Mouse (Mus musculus) forebrain, embryonic 16.5 days (tissue): ENCODE data around the gene Slc27a4. TPM values are rescaled to one million over a fixed set of nuclear protein-coding genes. Genes with fewer than 3 reads are reported as not detected.
"Not testable (repeated sequence)": the region's sequence is repeated elsewhere in the genome, so short reads cannot be mapped to it uniquely, and the experiment has no call there.

Experiments
- ATAC-seq: fragments of 200-750 bp; cut with Nextera tagmentation; 2 replicates; pipeline ENCODE4 v1.8.0; 2017; ENCODE audit warnings: mild to moderate bottlenecking, moderate library complexity
- H3K27ac ChIP-seq: fragments of 300-500 bp; sonication (generic); 2 replicates; pipeline ENCODE4 v1.5.1; 2014; ENCODE audit warnings: low read length, control low read depth
- H3K27me3 ChIP-seq: fragments of 300-500 bp; sonication (generic); replicated peaks from 2 replicates; pipeline ENCODE4 v1.6.1; 2014; ENCODE audit warnings: low read length; ENCODE audit not compliant: control insufficient read depth, insufficient read depth
- H3K36me3 ChIP-seq: fragments of 300-500 bp; sonication (generic); 2 replicates; pipeline ENCODE4 v1.6.1; 2014; ENCODE audit not compliant: control insufficient read depth, insufficient read depth
- H3K4me1 ChIP-seq: fragments of 300-500 bp; sonication (generic); replicated peaks from 2 replicates; pipeline ENCODE4 v1.6.1; 2014; ENCODE audit warnings: low read length; ENCODE audit not compliant: control insufficient read depth, insufficient read depth
- H3K4me2 ChIP-seq: fragments of 300-500 bp; sonication (generic); 2 replicates; pipeline ENCODE4 v1.6.1; 2014; ENCODE audit warnings: mild to moderate bottlenecking, low read length, control low read depth
- H3K4me3 ChIP-seq: fragments of 300-500 bp; sonication (generic); replicated peaks from 2 replicates; pipeline ENCODE4 v1.5.1; 2014; ENCODE audit warnings: mild to moderate bottlenecking, low read length, control low read depth
- H3K9ac ChIP-seq: fragments of 300-500 bp; sonication (generic); replicated peaks from 2 replicates; pipeline ENCODE4 v1.6.1; 2014; ENCODE audit warnings: low read depth, low read length, control low read depth
- H3K9me3 ChIP-seq: fragments of 300-500 bp; sonication (generic); 2 replicates; pipeline ENCODE4 v1.6.1; 2016; ENCODE audit warnings: low read length; ENCODE audit not compliant: control insufficient read depth
- WGBS: fragments of 180-500 bp; shearing (Covaris S2); extraction: QIAGEN DNeasy Blood & Tissue Kit; methylation state at CpG from one replicate; pipeline ENCODE4 v1.1.7; 2014; 5-methylcytosine and 5-hydroxymethylcytosine counted together
- polyA plus RNA-seq: library from polyadenylated mRNA; unstranded; fragments of >200 nt; fragmentation: Nextera tagmentation; extraction: Ambion mirVana; gene quantifications from 2 replicates; pipeline ENCODE4 v1.2.1, GENCODE M21; 2015

The Slc27a4 gene
- polyA plus RNA-seq = 28.3 and 33.7 TPM in 2 replicates

DNA sequence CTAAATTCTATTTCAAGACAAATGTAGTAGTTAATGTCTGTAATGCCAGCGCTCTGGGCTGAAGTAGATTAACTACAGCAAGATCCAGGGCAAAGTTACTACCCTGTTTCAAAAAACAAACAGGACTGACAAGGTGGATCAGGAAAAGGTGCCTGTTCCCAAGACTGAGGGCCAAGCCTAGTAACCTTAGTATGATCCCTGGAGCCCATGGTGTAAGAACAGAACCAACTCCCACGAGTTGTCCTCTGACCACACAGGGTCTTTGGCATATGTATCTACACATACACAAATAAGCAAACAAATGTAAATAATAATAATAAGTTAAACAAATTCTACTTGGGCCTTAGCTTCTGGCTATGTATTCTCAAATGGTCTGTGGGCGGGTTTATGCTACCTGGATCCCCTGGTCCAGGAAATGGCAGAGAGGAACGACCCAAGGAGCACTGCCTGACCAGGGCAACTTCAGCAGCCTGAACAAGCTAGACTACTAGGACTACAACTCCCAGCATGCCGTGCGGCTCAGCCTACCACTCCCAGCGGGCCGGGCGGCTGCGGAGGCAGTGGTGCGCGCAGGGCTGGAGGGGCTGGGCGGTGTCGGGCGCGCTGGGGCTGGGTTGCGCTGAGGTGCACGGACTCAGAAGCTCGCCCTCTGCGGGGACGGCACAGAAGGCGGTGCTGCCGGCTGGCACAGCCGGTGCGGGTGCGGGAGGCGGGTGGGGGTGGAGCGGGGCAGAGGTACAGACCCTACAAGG, at the start of gene Slc27a4:
Gene Slc27a4, plus strand, starts transcription at position 560 of the 752 bp plus-strand sequence.
- no peaks in the 10 kb centered on the region for H3K27me3 ChIP-seq
- peak; percentile 100 for ATAC-seq
- 5% methylated on average over 27 of the region's 28 CpGs for WGBS
- H3K36me3 ChIP-seq = peaks cover 16% of the 10 kb centered on the region; the same call in 1 of the 2 replicates
- H3K4me2 ChIP-seq = peak within 1 kb of the TSS; percentile 71
- peak within 1 kb of the TSS; percentile 92 for H3K27ac ChIP-seq
- H3K4me3 ChIP-seq = peak within 1 kb of the TSS; percentile 80
- H3K9me3 ChIP-seq = no peaks in the 10 kb centered on the region
- H3K4me1 ChIP-seq = peaks cover 15% of the 10 kb centered on the region
- peak within 1 kb of the TSS; percentile 90 for H3K9ac ChIP-seq

DNA sequence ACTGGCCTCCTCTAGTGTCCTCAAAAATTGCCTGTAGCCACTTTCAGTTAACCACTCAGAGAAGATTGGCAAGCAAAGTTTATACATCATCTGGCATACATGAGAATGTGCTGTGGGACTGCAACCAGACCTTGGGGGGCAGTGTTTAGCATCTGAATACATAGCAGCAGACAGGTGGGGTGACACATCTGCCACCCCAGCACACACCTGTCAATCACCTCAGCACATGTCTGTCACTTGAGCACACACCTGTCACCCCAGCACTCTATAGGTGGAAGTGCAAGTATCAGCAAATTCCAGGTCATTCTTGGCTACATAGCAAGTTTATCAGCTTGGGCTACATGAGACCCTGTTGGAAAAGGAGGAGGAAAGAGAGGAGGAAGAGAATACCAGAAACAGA, 46.7 kb upstream of the Slc27a4 start:
- Histone ChIP-seq H3K9ac (no peak overlapping the region), H3K27me3 (peaks cover 24% of the 10 kb centered on the region), H3K9me3 (no peaks in the 10 kb centered on the region), H3K36me3 (no peaks in the 10 kb centered on the region), H3K27ac (no peak overlapping the region), H3K4me3 (no peak overlapping the region), H3K4me1 (0 out of 2 replicates have a peak, but pooled peaks cover 3% of the 10 kb centered on the region), H3K4me2 (no peak overlapping the region)
- ATAC-seq = no peak

DNA sequence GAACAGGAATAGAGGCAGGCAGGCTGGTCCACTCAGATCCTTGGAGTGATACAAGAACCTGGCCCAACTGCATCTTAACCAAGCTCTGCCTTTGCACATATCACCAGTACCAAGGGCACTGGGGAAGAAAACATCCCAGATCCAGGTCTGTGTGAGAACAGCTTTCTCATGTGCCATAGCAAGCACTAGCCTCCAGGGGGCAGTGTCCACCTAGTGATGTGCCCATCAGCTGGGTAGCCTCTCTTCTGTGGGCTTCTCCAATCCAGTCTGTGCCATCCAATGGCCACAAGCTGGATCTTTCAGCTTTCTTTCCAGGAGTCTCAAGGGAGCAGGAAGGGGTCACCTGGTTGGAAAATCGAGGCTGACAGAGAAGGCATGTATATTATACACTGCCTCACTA, 37.6 kb upstream of the Slc27a4 start:
- Histone ChIP-seq H3K27me3 (no peaks in the 10 kb centered on the region), H3K36me3 (no peaks in the 10 kb centered on the region), H3K4me1 (no peaks in the 10 kb centered on the region), H3K27ac (no peak overlapping the region), H3K4me3 (no peak overlapping the region), H3K9ac (no peak overlapping the region), H3K4me2 (no peak overlapping the region), H3K9me3 (no peaks in the 10 kb centered on the region)
- 3% methylated on average over 1 of the region's 1 CpGs for WGBS
- peak; percentile 49; the same call in 1 of the 2 replicates for ATAC-seq

DNA sequence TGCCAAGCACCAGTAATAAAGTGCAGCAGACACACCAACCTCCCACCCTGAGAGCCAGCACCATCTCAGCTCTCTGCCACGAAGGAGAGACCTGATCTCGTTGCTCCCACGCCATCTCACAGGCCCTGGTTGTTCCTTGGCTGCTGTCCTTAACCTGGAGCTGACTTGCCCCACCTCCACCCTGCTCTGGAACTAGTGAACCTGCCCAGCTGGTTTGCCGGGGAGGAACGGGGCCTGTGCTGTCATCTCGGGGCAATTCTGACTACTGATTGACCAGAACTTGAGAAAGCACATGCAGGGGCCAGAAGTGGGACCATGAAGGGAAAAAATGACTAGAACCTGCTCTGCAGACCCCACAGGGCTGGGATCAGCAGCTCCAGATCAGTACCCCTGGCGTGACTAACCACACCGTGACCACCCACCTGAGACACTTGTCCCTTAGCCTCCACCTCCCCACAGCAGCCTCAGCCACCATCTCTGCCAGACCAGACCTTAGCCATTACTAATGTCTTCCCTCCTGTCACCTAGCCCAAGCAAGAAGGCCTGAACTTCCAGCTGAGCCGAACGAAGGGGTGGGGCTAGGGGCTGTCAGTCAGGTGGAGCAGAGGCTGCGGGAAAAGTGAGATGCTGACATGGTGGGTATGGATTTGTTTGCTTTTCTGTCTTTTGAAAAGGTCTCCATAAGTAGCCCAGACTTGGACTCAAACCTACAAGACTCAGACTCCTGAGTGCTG, 34.3 kb upstream of the Slc27a4 start:
- H3K9ac ChIP-seq = no peak overlapping the region
- no peak overlapping the region for H3K4me2 ChIP-seq
- no peak for ATAC-seq
- 74% methylated on average over 11 of the region's 11 CpGs for WGBS
- H3K27ac ChIP-seq = no peak overlapping the region
- H3K4me1 ChIP-seq = no peaks in the 10 kb centered on the region
- H3K4me3 ChIP-seq = no peak overlapping the region
- H3K36me3 ChIP-seq = no peaks in the 10 kb centered on the region
- no peaks in the 10 kb centered on the region for H3K27me3 ChIP-seq
- no peaks in the 10 kb centered on the region for H3K9me3 ChIP-seq

DNA sequence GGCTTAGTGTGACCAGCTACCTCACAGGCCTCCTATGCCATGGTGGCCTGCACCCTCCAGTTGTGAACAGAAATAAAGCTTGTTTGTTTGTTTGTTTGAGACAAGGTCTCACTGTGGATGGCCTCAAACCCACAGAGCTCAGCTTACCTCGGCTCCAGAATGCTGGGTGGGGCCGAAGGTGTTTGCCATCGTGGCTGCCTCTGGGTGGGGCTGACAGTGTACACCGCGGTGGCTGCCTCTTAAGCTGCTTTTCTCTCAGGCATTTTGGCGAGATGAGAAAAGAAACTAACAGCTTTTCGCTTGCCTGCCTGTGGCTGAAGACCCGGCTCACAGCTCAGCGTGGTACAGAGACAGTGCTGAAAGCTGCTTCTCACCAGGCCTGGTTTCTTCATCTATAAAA, 33.5 kb upstream of the Slc27a4 start:
- no peak overlapping the region for H3K9ac ChIP-seq
- ATAC-seq = no peak
- H3K36me3 ChIP-seq = no peaks in the 10 kb centered on the region
- H3K27me3 ChIP-seq = no peaks in the 10 kb centered on the region
- WGBS = 77% methylated on average over 9 of the region's 9 CpGs
- no peak overlapping the region for H3K4me3 ChIP-seq
- H3K4me1 ChIP-seq = no peaks in the 10 kb centered on the region
- H3K4me2 ChIP-seq = no peak overlapping the region
- no peak overlapping the region for H3K27ac ChIP-seq
- no peaks in the 10 kb centered on the region for H3K9me3 ChIP-seq

DNA sequence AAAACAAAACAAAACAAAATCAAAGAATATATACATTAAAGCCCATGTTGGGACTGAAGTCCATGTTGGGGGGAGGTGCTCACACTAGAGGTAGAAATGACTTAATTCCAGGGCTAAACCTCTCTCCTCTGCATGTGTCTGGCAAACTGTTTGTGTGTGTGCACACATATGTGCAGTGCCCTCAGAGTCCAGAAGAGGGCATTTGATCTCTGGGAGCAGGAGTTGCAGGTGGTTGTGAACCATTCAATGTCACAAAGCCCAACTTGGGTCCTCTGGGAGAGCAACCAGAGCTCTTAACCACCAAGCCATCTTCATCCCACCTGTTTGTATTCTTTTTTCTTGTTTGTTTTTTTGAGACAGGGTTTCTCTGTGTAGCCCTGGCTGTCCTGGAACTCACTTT, 32.3 kb upstream of the Slc27a4 start:
- no peak overlapping the region for H3K27ac ChIP-seq
- no peak overlapping the region for H3K4me2 ChIP-seq
- ATAC-seq = no peak
- no peaks in the 10 kb centered on the region for H3K27me3 ChIP-seq
- H3K9me3 ChIP-seq = no peaks in the 10 kb centered on the region
- H3K4me1 ChIP-seq = no peaks in the 10 kb centered on the region
- no peaks in the 10 kb centered on the region for H3K36me3 ChIP-seq
- H3K4me3 ChIP-seq = no peak overlapping the region
- H3K9ac ChIP-seq = no peak overlapping the region

DNA sequence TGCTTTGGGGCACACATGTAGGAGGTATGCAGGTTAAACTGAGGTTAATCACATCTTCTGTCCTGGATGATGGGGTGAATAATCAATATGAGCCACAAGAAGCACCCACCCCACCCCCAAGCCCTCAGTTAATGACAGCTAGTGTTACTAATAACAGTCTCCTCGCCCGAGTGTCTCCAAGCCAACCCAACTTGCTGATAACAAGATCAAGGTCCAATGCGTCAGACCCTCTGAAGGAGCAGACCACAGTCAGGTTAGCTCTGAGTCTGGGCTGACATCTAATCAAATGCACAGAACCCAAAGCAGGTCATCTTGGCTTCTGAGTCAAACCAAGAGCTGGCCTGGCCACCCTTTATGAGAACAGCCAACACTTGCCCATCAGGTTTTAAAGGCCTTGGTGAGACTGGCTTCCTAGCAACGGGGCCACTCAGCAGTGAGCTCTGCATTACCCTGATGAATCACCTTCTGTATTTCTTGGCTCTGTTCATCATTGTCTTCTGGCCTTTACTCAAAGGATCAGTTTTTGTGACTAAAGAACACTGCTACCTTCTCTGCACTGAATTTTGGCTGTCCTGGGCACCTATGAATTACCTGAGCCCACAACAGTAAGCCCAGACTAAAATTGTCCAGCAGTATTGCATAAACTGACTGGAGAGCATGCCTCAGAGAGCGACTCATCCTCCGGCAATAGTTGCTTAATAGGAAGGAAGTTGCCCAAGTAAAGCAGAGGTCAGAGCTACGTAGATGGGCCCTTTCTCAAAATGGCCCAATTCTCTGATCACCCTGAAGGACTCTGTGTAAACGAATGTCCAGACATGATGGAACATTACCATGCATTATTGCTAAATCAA, 30.6 kb upstream of the Slc27a4 start:
- 89% methylated on average over 8 of the region's 8 CpGs for WGBS
- H3K9me3 ChIP-seq = no peaks in the 10 kb centered on the region
- no peaks in the 10 kb centered on the region for H3K27me3 ChIP-seq
- no peak overlapping the region for H3K27ac ChIP-seq
- H3K4me1 ChIP-seq = no peaks in the 10 kb centered on the region
- no peak for ATAC-seq
- no peak overlapping the region for H3K4me3 ChIP-seq
- no peak overlapping the region for H3K9ac ChIP-seq
- no peak overlapping the region for H3K4me2 ChIP-seq
- H3K36me3 ChIP-seq = peaks cover under 1% of the 10 kb centered on the region; the same call in 1 of the 2 replicates

DNA sequence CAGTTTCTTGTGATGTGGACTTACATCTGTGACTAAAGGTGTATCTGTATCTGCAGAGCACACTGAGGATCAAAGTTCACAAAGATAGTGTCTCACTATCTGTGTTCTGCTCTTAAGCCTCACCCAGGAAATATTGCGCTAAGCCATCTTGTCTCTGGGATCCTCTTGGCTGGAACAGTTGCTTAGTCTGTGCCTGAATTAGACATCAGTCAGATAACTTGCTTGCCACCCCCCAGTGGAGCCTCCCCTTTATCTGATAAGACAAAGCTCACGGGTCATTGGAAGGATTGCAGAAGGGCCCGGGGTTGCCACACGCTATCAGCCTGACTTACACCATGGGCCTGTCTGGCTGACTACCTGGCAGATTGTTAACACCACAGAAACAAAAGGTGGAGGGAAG, 29.1 kb upstream of the Slc27a4 start:
- Histone ChIP-seq H3K9me3 (no peaks in the 10 kb centered on the region), H3K36me3 (peaks cover 14% of the 10 kb centered on the region), H3K27me3 (no peaks in the 10 kb centered on the region), H3K4me3 (no peak overlapping the region), H3K27ac (no peak overlapping the region), H3K4me1 (no peaks in the 10 kb centered on the region), H3K4me2 (no peak overlapping the region), H3K9ac (no peak overlapping the region)
- 95% methylated on average over 4 of the region's 4 CpGs for WGBS
- no peak for ATAC-seq

DNA sequence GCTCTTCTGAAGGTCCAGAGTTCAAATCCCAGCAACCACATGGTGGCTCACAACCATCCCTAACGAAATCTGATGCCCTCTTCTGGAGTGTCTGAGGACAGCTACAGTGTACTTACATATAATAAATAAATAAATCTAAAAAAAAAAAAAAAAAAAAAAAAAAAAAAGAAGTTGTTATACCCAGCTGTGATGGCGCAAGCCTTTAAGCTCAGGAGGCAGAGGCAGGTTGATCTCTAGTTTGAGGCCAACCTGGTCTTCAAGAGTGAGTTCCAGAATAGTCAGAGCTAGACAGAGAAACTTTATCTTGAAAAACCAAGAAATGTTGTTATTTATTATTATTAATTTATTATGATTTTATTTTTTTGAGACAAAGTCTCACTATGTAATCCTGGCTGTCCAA, 21.2 kb upstream of the Slc27a4 start:
- H3K4me1 ChIP-seq, ATAC-seq, H3K27ac ChIP-seq, H3K4me3 ChIP-seq, H3K27me3 ChIP-seq, H3K4me2 ChIP-seq, H3K9me3 ChIP-seq, H3K9ac ChIP-seq: not testable (repeated sequence)
- H3K36me3 ChIP-seq = peaks cover 58% of the 10 kb centered on the region
- 97% methylated on average over 2 of the region's 2 CpGs for WGBS
